Mouse (Mus musculus): Measurements from ENCODE around the gene Emd. TPM values are rescaled to one million over a fixed set of nuclear protein-coding genes. Genes with fewer than 3 reads are reported as not detected.

Gene Emd
- polyA plus RNA-seq, 1 experiment, result 84.6 TPM

DNA sequence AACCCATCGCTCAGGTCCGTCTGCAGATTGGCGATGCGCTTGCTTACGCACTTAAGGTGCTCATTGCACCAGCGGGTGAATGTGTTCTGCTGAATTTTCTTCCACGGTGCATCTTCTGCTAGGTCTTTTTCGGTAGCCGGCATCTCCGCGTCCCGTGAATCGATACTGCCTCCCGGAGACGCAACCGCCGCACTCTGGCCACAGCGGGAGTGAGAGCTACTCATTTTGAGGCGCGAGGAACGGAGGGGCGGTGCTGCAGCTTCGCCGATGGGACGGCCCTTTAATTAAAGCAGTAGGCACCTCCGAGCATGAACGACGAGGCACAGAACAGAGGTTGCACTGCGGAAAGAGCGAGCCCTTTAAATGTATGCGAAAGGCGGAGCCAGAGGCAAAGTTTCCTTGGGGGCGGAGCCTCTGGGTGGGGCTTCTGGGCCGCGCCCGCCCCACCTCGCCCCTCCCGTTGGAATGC, 8.2 kb upstream of the Emd start:
- peak; percentile 97 for DNase-seq (ENCODE audit: low read depth)
- TF ChIP-seq CTCF (IDR thresholded peaks at IDR 0.05; ENCODE audit: borderline replicate concordance, extremely low read depth, insufficient read depth, insufficient read length) (no peak), POLR2A (IDR thresholded peaks at IDR 0.05; ENCODE audit: borderline replicate concordance, extremely low read depth, insufficient read depth, insufficient read length, poor library complexity, severe bottlenecking) (peak; percentile 83; the same call in 1 of the 2 replicates)

DNA sequence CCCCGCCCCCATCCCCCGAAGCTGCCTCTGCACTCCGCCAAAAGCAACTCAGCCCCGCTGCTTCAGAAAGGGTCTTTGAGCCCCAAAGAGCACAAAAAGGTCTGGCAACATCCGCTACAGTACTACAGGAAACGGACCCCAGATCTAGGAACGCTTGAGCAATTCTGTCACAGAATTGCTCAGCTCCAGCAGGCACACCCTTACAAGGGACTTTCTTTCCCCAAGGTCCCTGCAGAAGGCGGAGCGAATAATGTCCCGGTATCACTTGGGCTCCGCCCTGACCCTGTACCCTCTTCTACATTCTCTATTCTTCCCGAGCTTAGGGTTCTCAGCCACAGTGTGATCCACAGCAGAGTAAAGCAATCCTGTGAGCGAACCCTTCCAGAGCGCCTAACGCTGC, 7.8 kb upstream of the Emd start:
- TF ChIP-seq POLR2A (IDR thresholded peaks at IDR 0.05; ENCODE audit: borderline replicate concordance, extremely low read depth, insufficient read depth, insufficient read length, poor library complexity, severe bottlenecking), result no peak
- no peak for TF ChIP-seq CTCF (IDR thresholded peaks at IDR 0.05; ENCODE audit: borderline replicate concordance, extremely low read depth, insufficient read depth, insufficient read length)
- DNase-seq (ENCODE audit: low read depth), result no peak

DNA sequence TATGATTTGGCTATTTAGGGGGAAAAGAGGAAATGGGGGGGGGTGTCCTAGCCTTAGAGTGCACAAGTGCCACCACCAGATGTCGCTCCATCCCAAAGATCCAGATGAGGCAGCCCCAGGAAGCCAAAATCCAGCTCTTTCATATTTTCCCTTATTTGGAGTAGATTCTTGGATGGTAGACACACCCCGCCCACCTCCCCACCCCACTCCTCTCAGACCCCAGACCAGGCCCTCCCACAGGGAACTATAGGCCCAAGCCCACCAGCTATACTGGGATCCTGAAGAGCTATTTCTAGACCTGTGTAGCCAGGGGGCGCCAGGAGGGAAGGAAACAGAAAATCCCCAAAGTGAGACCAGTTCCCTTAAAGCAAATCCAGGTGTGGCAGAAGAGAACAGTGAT, 5.8 kb upstream of the Emd start:
- DNase-seq (ENCODE audit: low read depth), result peak; percentile 73
- peak; percentile 54; the same call in 1 of the 2 replicates for TF ChIP-seq CTCF (IDR thresholded peaks at IDR 0.05; ENCODE audit: borderline replicate concordance, extremely low read depth, insufficient read depth, insufficient read length)
- no peak for TF ChIP-seq POLR2A (IDR thresholded peaks at IDR 0.05; ENCODE audit: borderline replicate concordance, extremely low read depth, insufficient read depth, insufficient read length, poor library complexity, severe bottlenecking)

DNA sequence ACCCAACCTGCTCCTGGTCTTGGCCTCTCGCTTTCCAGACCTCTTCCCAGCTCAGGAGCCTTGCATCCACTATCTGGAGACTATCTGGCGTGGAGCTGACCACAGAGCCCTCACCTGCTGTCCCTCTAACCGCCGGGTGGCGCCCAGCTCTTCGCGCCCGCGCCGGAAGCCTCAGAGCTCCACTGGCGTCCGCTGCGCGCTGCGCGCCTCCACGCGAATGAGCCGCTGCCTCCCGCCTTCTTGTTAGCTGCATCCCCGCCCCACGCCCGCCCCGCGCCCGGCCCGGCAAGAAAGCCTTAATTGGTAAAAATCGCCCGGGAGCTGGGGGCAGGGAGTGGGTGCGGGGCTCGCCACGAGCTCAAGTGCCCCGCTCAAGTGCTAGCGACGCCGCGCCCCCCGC, 4.9 kb upstream of the Emd start, which contains the start of gene Flna:
Gene Flna (minus strand): TSS at position 206 of the 400 bp plus-strand sequence.
- peak; percentile 69 for DNase-seq (ENCODE audit: low read depth)
- 0 out of 2 replicates have a peak, but pooled peaks have one; percentile 7 for TF ChIP-seq POLR2A (IDR thresholded peaks at IDR 0.05; ENCODE audit: borderline replicate concordance, extremely low read depth, insufficient read depth, insufficient read length, poor library complexity, severe bottlenecking)
- TF ChIP-seq CTCF (IDR thresholded peaks at IDR 0.05; ENCODE audit: borderline replicate concordance, extremely low read depth, insufficient read depth, insufficient read length), result peak; percentile 33; the same call in 1 of the 2 replicates

DNA sequence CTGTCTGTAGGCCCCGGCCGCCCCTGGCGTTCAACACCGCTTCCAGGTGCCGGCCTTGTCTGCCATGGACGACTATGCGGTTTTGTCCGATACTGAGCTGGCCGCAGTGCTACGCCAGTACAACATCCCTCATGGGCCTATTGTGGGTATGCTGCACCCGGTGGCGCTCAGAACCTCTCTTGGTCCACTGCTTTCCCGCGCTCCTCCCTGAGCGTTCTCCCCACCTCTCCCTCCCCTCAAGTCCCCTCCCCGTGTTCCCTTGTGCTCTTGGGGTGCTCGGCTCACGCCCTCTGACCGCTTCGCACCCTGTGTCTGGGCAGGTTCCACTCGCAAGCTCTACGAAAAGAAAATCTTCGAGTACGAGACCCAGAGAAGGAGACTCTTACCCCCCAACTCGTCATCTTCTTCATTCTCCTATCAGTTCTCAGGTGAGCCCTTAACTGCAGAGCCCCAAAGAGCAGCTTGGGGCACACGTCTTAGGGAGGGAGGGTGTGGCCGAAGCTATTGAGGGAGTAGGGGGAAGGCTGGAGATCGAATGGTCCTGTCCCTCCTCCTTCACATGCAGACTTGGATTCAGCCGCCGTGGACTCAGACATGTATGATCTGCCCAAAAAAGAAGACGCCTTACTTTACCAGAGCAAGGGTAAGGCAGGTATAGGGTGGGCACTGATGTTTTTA, 540 bp downstream of the Emd start:
- TF ChIP-seq POLR2A (IDR thresholded peaks at IDR 0.05; ENCODE audit: borderline replicate concordance, extremely low read depth, insufficient read depth, insufficient read length, poor library complexity, severe bottlenecking) (no peak), CTCF (IDR thresholded peaks at IDR 0.05; ENCODE audit: borderline replicate concordance, extremely low read depth, insufficient read depth, insufficient read length) (no peak)

DNA sequence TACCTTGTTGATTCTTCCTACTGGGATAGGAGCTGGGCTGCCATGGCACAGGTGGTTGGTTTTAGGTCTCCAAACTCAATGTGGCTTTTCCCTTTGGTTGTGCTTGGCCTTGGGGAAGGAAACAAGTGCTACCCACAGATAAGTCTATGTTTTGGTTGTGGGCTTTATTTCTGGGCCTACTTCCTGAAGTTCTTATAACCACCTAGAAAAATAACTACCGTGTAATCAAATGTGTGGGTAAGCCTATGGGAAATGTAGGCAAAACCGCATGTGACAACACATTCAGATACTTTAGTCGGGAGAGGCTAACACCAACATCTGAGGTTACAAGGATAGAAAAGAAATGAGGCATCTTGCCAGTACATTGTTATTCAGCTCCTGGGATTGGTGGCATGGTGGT, 3.3 kb downstream of the Emd start:
- no peak for TF ChIP-seq POLR2A (IDR thresholded peaks at IDR 0.05; ENCODE audit: borderline replicate concordance, extremely low read depth, insufficient read depth, insufficient read length, poor library complexity, severe bottlenecking)
- no peak for TF ChIP-seq CTCF (IDR thresholded peaks at IDR 0.05; ENCODE audit: borderline replicate concordance, extremely low read depth, insufficient read depth, insufficient read length)
- DNase-seq (ENCODE audit: low read depth), result no peak

More for the DNA sequence above, 540 bp downstream of the Emd start:
- no peak for DNase-seq (ENCODE audit: low read depth)

DNA sequence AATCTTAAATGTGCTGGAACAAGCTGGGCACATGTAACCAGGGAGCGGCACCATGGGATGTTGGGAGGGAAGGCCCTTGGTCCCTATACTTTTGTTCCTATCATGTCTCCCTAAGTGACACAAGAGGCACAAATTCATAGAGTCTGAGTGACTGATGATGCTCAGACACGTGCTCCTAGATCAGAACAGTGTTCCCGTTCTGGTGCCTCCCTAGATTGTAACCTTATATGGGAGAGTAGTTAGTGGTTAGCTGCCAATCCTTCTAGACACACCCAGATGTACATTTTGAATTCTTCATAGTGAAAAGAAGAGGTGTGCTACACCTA, 15.2 kb downstream of the Emd start:
- no peak for DNase-seq (ENCODE audit: low read depth)
- no peak for TF ChIP-seq POLR2A (IDR thresholded peaks at IDR 0.05; ENCODE audit: borderline replicate concordance, extremely low read depth, insufficient read depth, insufficient read length, poor library complexity, severe bottlenecking)
- no peak for TF ChIP-seq CTCF (IDR thresholded peaks at IDR 0.05; ENCODE audit: borderline replicate concordance, extremely low read depth, insufficient read depth, insufficient read length)

DNA sequence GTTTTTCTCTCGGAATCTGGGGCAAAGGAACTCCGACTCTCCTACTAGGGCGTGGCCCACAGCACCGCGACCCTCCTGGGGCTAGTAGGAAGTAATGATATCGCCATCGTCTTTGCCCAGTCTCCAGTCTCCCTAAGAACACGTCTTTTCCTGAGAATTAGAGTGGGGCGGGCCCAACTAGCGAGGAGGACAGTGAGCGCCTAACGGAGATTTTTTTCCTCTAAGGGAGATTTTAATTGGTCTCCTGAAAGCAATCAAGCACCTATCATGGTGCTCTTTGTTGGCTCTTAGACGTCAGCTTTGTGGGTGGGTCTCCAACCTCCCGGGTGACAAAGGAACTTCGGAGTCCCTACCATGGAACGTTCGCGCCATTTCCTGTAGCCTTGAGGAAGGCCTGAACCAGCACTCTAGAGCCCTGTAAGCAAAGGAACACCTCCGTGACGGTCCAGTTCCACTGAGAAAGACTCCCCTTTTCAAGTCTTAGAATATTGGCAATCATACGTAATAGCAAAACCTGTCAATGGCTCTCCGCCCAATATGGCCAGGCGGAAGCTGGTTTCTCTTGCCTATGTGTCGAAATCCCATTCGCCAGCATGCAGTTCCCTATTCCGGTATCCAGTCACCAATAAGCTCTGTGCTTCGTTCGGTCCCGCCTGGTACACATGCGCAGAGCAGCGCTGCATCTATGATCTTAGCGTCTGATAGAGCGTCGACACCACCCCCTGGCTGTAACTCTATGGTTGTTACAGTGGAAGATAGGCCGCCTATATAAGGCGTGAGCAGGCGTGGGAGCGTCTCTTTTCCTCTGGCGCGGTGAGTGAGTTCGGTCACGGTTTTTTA, 15.8 kb downstream of the Emd start, which contains the start of gene Rpl10:
Gene Rpl10 (plus strand): TSS at position 751 of the 840 bp plus-strand sequence.
- TF ChIP-seq POLR2A (IDR thresholded peaks at IDR 0.05; ENCODE audit: borderline replicate concordance, extremely low read depth, insufficient read depth, insufficient read length, poor library complexity, severe bottlenecking) (peak; percentile 82; the same call in 1 of the 2 replicates), CTCF (IDR thresholded peaks at IDR 0.05; ENCODE audit: borderline replicate concordance, extremely low read depth, insufficient read depth, insufficient read length) (no peak)
- peak; percentile 99 for DNase-seq (ENCODE audit: low read depth)

DNA sequence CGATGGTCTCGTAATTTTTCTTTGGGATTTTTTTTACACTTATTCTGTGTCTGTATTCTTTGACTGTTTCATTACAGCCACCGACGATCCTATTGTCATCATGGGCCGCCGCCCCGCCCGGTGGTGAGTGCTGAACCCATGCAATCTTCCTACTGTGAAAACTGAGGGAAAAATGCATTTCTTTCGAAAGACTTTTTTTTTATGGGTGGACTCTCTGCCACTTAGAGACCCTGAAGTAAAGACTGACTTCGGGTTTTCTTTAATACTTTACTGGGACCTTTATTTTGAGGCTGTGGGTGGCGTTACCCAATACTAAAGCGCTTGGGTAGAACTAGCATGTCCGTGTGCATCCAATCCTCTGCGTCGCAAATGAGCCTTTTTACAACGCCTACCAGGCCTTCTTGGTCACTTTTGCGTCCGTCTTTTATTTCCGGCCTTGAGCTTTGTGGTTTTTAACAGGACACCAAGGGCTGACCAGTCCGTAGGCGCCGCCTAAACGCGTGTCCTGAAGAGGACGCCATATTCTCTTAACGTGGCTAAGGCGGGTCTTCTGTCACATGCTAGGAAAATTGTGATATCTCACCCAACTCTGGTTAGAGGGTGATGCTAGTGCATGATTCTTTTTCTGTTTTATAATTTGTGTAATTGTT, 16.5 kb downstream of the Emd start:
- peak; percentile 39 for DNase-seq (ENCODE audit: low read depth)
- TF ChIP-seq CTCF (IDR thresholded peaks at IDR 0.05; ENCODE audit: borderline replicate concordance, extremely low read depth, insufficient read depth, insufficient read length) (no peak), POLR2A (IDR thresholded peaks at IDR 0.05; ENCODE audit: borderline replicate concordance, extremely low read depth, insufficient read depth, insufficient read length, poor library complexity, severe bottlenecking) (no peak)

DNA sequence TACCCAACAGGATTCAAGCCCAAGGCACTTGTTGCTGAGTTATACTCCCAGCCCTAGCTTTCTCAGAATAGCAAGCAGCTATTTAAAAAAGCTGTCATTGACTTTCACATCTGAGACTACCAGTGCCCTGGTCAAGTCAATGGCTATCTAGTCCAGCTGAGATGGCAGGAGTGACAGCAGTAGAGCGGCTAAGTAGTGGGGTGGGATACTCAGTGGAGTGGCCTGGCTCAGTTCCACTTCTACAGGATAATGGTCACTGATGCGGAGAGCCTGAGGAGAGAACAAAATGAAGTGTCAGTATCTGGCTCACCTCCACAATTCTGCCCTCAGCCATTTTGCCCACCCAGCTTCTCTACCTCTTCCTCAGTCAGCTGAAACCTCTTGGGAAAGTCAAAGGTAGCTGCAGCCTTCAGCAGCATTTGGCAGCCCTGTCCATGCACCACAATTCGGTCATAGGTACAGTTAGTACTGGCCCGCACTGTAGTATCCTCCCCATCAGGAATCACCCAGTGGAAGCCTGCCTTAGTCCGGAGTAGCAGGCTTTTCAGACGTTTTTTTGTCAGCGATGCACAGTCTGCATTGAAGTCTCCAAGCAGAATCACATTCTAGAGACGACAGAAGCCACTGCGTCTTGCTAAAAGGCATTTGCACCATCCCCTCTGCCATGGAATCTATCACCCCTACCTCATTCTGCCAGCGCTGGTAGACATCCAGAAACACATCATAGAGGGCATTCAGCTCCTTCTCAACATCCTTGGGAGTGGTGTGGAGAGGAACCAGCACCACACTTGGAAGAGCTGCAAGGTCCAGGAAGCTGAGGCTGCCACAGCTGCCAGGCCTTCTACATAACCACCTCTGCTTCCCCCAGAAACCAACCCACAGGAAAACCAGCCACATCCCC, 19.2 kb downstream of the Emd start:
- DNase-seq (ENCODE audit: low read depth), result no peak
- no peak for TF ChIP-seq CTCF (IDR thresholded peaks at IDR 0.05; ENCODE audit: borderline replicate concordance, extremely low read depth, insufficient read depth, insufficient read length)
- TF ChIP-seq POLR2A (IDR thresholded peaks at IDR 0.05; ENCODE audit: borderline replicate concordance, extremely low read depth, insufficient read depth, insufficient read length, poor library complexity, severe bottlenecking), result no peak
